Mouse (Mus musculus): ENCODE measurements around the gene Vmn1r197. TPM values are rescaled to one million over a fixed set of nuclear protein-coding genes. Genes with fewer than 3 reads are reported as not detected.

The Vmn1r197 gene
- polyA plus RNA-seq (2014; fragmentation: Illumina TruSeq; extraction: RNeasy Lipid Tissue Mini Kit (QIAGEN cat#74804); ENCODE audit: low read depth, low replicate concordance): not detected

DNA sequence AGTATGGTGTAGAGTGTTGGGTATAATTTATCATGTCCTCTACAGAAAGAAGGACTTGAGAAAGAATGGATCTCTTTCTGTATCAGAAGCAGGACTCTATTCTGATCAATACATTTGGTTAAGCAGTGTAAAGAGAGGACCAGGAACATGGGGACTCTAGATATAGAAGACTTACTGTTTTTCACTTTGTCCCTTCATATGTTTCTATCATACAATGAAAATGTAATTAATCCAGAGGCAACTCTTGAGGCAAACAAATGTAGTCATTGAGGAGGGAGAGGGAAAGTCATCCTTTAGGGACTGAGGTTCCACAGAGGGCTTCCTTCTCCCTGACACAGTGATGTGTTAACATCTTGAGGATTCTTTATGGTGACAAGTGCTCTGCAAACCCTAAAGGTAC is at the start of gene Vmn1r197:
Gene Vmn1r197 (plus strand): TSS at position 301 of the 400 bp plus-strand sequence.

DNA sequence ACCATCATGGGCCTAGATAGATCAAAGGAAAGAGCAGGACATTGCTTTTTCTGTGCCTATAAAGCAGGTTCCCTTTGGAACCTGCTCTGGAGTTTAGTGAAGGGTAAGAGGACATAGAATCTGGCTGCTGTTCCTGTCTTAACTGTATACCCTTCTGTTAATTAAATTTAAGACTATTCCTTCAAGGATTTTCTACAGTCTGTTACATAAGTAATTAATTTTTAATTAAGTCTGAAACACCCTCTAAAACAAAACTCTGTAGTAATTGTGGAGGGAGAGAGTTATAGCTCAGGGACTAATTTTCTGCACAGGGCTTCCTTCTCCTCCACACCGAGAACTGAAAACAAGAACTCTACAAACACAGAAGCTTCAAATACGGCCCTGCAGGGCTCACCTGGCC is 34.8 kb upstream of the Vmn1r197 start, which contains the start of gene Vmn1r196:
Gene Vmn1r196 (plus strand): TSS at position 301 of the 400 bp plus-strand sequence.

GRCm38 (mm10) chr13:22350064-22350463 is 25.7 kb downstream of the Vmn1r197 start, which contains the start of gene Vmn1r198:
Gene Vmn1r198, plus strand, starts transcription at chr13:22350364.

GRCm38 (mm10) chr13:22379518-22379917 is 55.1 kb downstream of the Vmn1r197 start, which contains the start of gene Vmn1r199:
Gene Vmn1r199, plus strand, starts transcription at chr13:22379818.

Other genes starting within 250 kb of the Vmn1r197 start
- gene Vmn1r188, start 240.1 kb upstream of the Vmn1r197 start, polyA plus RNA-seq (2014; fragmentation: Illumina TruSeq; extraction: RNeasy Lipid Tissue Mini Kit (QIAGEN cat#74804); ENCODE audit: low read depth, low replicate concordance): not detected
- not detected for gene Vmn1r189, start 218.8 kb upstream of the Vmn1r197 start, polyA plus RNA-seq (2014; fragmentation: Illumina TruSeq; extraction: RNeasy Lipid Tissue Mini Kit (QIAGEN cat#74804); ENCODE audit: low read depth, low replicate concordance)
- gene Vmn1r191, start 140.6 kb upstream of the Vmn1r197 start, polyA plus RNA-seq (2014; fragmentation: Illumina TruSeq; extraction: RNeasy Lipid Tissue Mini Kit (QIAGEN cat#74804); ENCODE audit: low read depth, low replicate concordance): not detected
- gene Vmn1r192, start 133.4 kb upstream of the Vmn1r197 start, polyA plus RNA-seq (2014; fragmentation: Illumina TruSeq; extraction: RNeasy Lipid Tissue Mini Kit (QIAGEN cat#74804); ENCODE audit: low read depth, low replicate concordance): not detected
- gene Vmn1r193, start 101.4 kb upstream of the Vmn1r197 start, polyA plus RNA-seq (2014; fragmentation: Illumina TruSeq; extraction: RNeasy Lipid Tissue Mini Kit (QIAGEN cat#74804); ENCODE audit: low read depth, low replicate concordance): not detected
- gene Vmn1r194, start 80.4 kb upstream of the Vmn1r197 start, polyA plus RNA-seq (2014; fragmentation: Illumina TruSeq; extraction: RNeasy Lipid Tissue Mini Kit (QIAGEN cat#74804); ENCODE audit: low read depth, low replicate concordance): not detected
- not detected for gene Vmn1r195, start 54.1 kb upstream of the Vmn1r197 start, polyA plus RNA-seq (2014; fragmentation: Illumina TruSeq; extraction: RNeasy Lipid Tissue Mini Kit (QIAGEN cat#74804); ENCODE audit: low read depth, low replicate concordance)
- not detected for gene Vmn1r196, start 34.7 kb upstream of the Vmn1r197 start, polyA plus RNA-seq (2014; fragmentation: Illumina TruSeq; extraction: RNeasy Lipid Tissue Mini Kit (QIAGEN cat#74804); ENCODE audit: low read depth, low replicate concordance)
- not detected for gene Vmn1r198, start 25.8 kb downstream of the Vmn1r197 start, polyA plus RNA-seq (2014; fragmentation: Illumina TruSeq; extraction: RNeasy Lipid Tissue Mini Kit (QIAGEN cat#74804); ENCODE audit: low read depth, low replicate concordance)
- gene Vmn1r199, start 55.2 kb downstream of the Vmn1r197 start, polyA plus RNA-seq (2014; fragmentation: Illumina TruSeq; extraction: RNeasy Lipid Tissue Mini Kit (QIAGEN cat#74804); ENCODE audit: low read depth, low replicate concordance): not detected
- gene Vmn1r200, start 65.8 kb downstream of the Vmn1r197 start, polyA plus RNA-seq (2014; fragmentation: Illumina TruSeq; extraction: RNeasy Lipid Tissue Mini Kit (QIAGEN cat#74804); ENCODE audit: low read depth, low replicate concordance): not detected
- gene Vmn1r201, start 147.3 kb downstream of the Vmn1r197 start, polyA plus RNA-seq (2014; fragmentation: Illumina TruSeq; extraction: RNeasy Lipid Tissue Mini Kit (QIAGEN cat#74804); ENCODE audit: low read depth, low replicate concordance): not detected
- gene Vmn1r202, start 180.8 kb downstream of the Vmn1r197 start, polyA plus RNA-seq (2014; fragmentation: Illumina TruSeq; extraction: RNeasy Lipid Tissue Mini Kit (QIAGEN cat#74804); ENCODE audit: low read depth, low replicate concordance): not detected
- not detected for gene Vmn1r203, start 193.5 kb downstream of the Vmn1r197 start, polyA plus RNA-seq (2014; fragmentation: Illumina TruSeq; extraction: RNeasy Lipid Tissue Mini Kit (QIAGEN cat#74804); ENCODE audit: low read depth, low replicate concordance)
- not detected for gene Vmn1r204, start 228.6 kb downstream of the Vmn1r197 start, polyA plus RNA-seq (2014; fragmentation: Illumina TruSeq; extraction: RNeasy Lipid Tissue Mini Kit (QIAGEN cat#74804); ENCODE audit: low read depth, low replicate concordance)